Mouse (Mus musculus) heart, adult 2 months (tissue): ENCODE measurements around the gene Ppp1r15b. TPM values are rescaled to one million over a fixed set of nuclear protein-coding genes. Genes with fewer than 3 reads are reported as not detected.
A peak's percentile ranks its signal among the peaks of the same experiment; 100 is the strongest.

Experiments
- DNase-seq, 2 experiments: peaks; one replicate each; pipeline ENCODE4 v3.0.0; 2021
- H3K27ac ChIP-seq: fragments of 200-600 bp; 2 replicates; pipeline ENCODE4 v1.8.1; 2022
- H3K27me3 ChIP-seq: fragments of 200-500 bp; 2 replicates; pipeline ENCODE4 v1.6.1; 2012; ENCODE audit warnings: mild to moderate bottlenecking, low read length, inconsistent platforms, mixed read lengths; ENCODE audit not compliant: control insufficient read depth, insufficient read depth
- H3K36me3 ChIP-seq: fragments of 200-500 bp; 2 replicates; pipeline ENCODE4 v1.6.1; 2012; ENCODE audit warnings: low read length, inconsistent platforms; ENCODE audit not compliant: control insufficient read depth, insufficient read depth
- H3K4me1 ChIP-seq: fragments of 200-500 bp; 2 replicates; pipeline ENCODE4 v1.6.1; 2011; ENCODE audit warnings: low read length; ENCODE audit not compliant: control insufficient read depth, insufficient read depth
- H3K4me3 ChIP-seq: fragments of 200-600 bp; 2 replicates; pipeline ENCODE4 v1.8.1; 2022
- H3K79me2 ChIP-seq: fragments of 200-500 bp; replicated peaks from 2 replicates; pipeline ENCODE4 v1.6.1; 2012; ENCODE audit warnings: mild to moderate bottlenecking, inconsistent platforms, low read length, moderate library complexity, mixed read lengths; ENCODE audit not compliant: control insufficient read depth, insufficient read depth
- H3K9ac ChIP-seq: fragments of 200-500 bp; 2 replicates; pipeline ENCODE4 v1.6.1; 2012; ENCODE audit warnings: low read depth, mild to moderate bottlenecking, control low read depth, inconsistent platforms, low read length, mixed read lengths
- CTCF ChIP-seq: fragments of 200-600 bp; IDR thresholded peaks from 2 replicates; pipeline ENCODE4 v1.8.1; 2022; ENCODE audit warnings: antibody characterized with exemption, mild to moderate bottlenecking, moderate library complexity
- EP300 ChIP-seq: fragments of 200-500 bp; IDR thresholded peaks from 2 replicates; pipeline ENCODE4 v1.6.1; 2011; ENCODE audit warnings: low read depth, low read length, control low read depth; ENCODE audit not compliant: insufficient read depth
- POLR2A ChIP-seq: fragments of 200-500 bp; IDR thresholded peaks from 2 replicates; pipeline ENCODE4 v1.6.1; 2011; ENCODE audit warnings: mild to moderate bottlenecking, low read depth, low read length, control low read depth; ENCODE audit not compliant: insufficient read depth
- WGBS: fragments of 180-500 bp; shearing (Covaris S2); methylation state at CpG from one replicate; pipeline ENCODE4 v1.1.7; 2018; 5-methylcytosine and 5-hydroxymethylcytosine counted together
- intact Hi-C: fragments of 180-260 bp; cut with DNase I; formaldehyde crosslinking; loops from one replicate; pipeline ENCODE4 v1.15.1; 2025
- polyA plus RNA-seq: library from polyadenylated mRNA; depleted of rRNA; stranded (reverse); fragments of >200 nt; gene quantifications from 2 replicates; pipeline ENCODE4 v1.2.3, GENCODE M21; 2012
- total RNA-seq, 2 experiments: library from RNA; stranded (reverse); gene quantifications; 2 replicates each; pipeline ENCODE4 v1.2.3; 2021

The Ppp1r15b gene
- total and polyA plus RNA-seq, 3 experiments, result 8.6 to 22.8 (median 21.5) TPM

DNA sequence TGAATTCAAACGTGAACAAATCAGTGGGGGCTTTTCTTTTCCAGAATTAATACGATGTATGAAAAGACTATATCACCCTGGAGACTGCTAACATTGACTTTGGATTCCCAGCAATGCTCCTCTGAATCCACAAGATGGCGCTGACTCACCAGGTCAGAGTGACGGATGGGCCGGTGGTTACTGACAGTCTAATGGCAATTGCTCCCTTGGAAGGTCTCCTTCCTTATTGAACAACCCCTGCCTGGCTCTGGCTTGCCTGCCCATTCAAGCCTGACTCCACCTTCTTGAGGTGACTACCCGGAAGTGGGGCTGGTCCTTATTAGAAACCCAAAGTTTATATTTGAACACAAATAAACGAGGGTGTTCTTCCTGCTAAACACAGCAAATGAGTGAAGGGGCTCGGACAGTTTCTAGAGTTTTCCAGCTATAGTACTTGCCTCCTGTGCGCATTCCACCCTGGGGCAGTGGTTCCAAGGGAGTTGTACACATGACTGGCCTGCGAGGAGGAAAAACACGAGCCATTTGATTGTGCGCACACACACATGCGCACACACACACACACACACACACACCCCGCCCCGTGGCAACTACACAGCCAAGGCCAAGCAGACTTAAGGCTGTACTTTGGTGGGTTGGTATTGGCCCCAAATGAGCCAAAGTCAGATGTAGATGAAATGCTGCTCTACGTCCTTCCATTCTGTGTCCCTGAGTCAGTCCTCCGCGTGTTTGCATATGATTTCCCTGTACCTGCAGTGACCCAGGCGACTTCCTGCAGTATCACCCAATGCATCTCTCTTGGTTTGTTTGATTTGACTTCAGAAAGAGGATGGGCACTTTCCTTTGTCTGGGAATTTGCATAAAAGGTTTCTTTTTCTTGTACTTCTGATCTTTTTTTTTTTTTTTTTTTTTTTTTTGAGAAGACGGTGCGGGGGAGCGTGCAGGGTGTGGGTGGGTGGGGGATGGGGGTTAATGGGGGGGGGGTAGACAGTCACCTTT, 15.4 kb downstream of the Ppp1r15b start:
- Histone ChIP-seq H3K79me2 (no peaks in the 10 kb centered on the region), H3K36me3 (no peaks in the 10 kb centered on the region), H3K27ac (no peak overlapping the region), H3K27me3 (no peaks in the 10 kb centered on the region), H3K4me1 (no peaks in the 10 kb centered on the region), H3K4me3 (no peak overlapping the region), H3K9ac (no peak overlapping the region)
- 60% methylated on average over 22 of the region's 22 CpGs for WGBS
- intact Hi-C loops, result loop anchor here (2.0 to 10.0 kb wide), 2 partner anchors 206 to 468 kb away; partner anchors contain the start of gene Snrpe
- TF ChIP-seq POLR2A, result no peak
- TF ChIP-seq CTCF, result peak; percentile 96
- TF ChIP-seq EP300, result peak; percentile 73
- peak in 1 of 2 experiments; percentile 37 for DNase-seq

DNA sequence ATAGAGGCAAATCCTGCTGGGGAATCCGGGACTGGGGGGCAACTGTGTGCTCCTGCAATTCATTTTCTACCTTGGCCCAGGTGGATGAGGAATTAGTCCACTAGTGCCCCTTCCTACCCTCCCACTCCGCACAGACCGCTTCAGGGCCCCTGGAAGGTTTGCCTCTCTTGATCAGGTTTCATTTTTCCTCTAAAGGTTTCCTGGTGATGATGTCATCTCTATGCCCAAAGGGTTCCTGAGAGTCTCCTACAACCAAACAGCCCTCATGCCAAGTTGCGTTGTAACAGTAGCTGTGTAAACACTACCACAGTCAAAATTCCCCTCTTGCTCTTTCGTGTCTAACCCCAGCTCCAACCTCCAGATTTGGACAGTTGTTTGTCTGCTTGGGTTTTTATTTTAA, 16.4 kb downstream of the Ppp1r15b start:
- WGBS, result 75% methylated on average over 5 of the region's 5 CpGs

GRCm38 (mm10) chr1:133148122-133148521, 17.2 kb downstream of the Ppp1r15b start:
- no peaks in the 10 kb centered on the region for H3K4me1 ChIP-seq
- no peak overlapping the region for H3K4me3 ChIP-seq
- 93% methylated on average over 8 of the region's 8 CpGs for WGBS
- no peaks in the 10 kb centered on the region for H3K27me3 ChIP-seq
- no peak for DNase-seq
- no peaks in the 10 kb centered on the region for H3K79me2 ChIP-seq
- no peak overlapping the region for H3K9ac ChIP-seq
- intact Hi-C loops, result loop anchor here (10.0 kb wide), 1 partner anchor 467 kb away; the partner anchor contains the start of gene Snrpe
- H3K36me3 ChIP-seq, result no peaks in the 10 kb centered on the region
- H3K27ac ChIP-seq, result no peak overlapping the region
- TF ChIP-seq EP300 (no peak), CTCF (no peak), POLR2A (no peak)

More for the DNA sequence above, 16.4 kb downstream of the Ppp1r15b start:
- intact Hi-C loops, result loop anchor here (2.0 to 10.0 kb wide), 2 partner anchors 205 to 467 kb away; partner anchors contain the start of gene Snrpe
- H3K9ac ChIP-seq, result no peak overlapping the region
- no peaks in the 10 kb centered on the region for H3K27me3 ChIP-seq
- no peaks in the 10 kb centered on the region for H3K36me3 ChIP-seq
- no peaks in the 10 kb centered on the region for H3K4me1 ChIP-seq
- no peaks in the 10 kb centered on the region for H3K79me2 ChIP-seq
- DNase-seq, result no peak
- no peak overlapping the region for H3K4me3 ChIP-seq
- TF ChIP-seq EP300 (no peak), CTCF (no peak), POLR2A (no peak)
- no peak overlapping the region for H3K27ac ChIP-seq

- TF ChIP-seq EP300, result no peak
- TF ChIP-seq CTCF, result no peak
- TF ChIP-seq POLR2A, result no peak
- intact Hi-C loops, result no loop called here
- no peak overlapping the region for H3K27ac ChIP-seq
- no peaks in the 10 kb centered on the region for H3K79me2 ChIP-seq
- H3K4me3 ChIP-seq, result no peak overlapping the region
- H3K4me1 ChIP-seq, result no peaks in the 10 kb centered on the region
- H3K9ac ChIP-seq, result no peak overlapping the region
- H3K36me3 ChIP-seq, result no peaks in the 10 kb centered on the region
- 0 out of 2 replicates have a peak, but pooled peaks cover 1% of the 10 kb centered on the region for H3K27me3 ChIP-seq
- 85% methylated on average over 2 of the region's 2 CpGs for WGBS
- DNase-seq, result no peak
These were observed 19.6 kb downstream of the Ppp1r15b start for GRCm38 (mm10) chr1:133150556-133150955.

DNA sequence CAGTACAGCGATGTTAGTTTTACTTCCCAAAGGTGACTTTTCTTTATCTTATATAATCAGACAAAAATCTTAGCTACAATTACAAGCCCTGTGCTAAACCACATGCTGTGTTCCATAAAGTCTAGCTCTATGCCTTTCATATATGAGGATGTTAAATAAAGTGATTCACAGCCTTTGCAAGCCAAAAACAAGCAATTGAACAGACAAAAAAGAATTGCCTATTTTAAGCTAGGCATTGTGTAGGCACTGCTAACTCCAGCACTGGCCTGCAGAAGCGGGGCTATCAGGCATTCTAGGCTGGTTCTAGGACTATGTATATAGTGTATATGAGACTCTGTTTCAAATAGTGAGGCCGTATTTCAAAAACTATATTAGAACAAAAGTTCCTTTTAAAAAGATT, 21.3 kb downstream of the Ppp1r15b start:
- H3K79me2 ChIP-seq, result no peaks in the 10 kb centered on the region
- H3K27me3 ChIP-seq, result 0 out of 2 replicates have a peak, but pooled peaks cover 1% of the 10 kb centered on the region
- H3K9ac ChIP-seq, result no peak overlapping the region
- 90% methylated on average over 3 of the region's 3 CpGs for WGBS
- no peak for DNase-seq
- H3K36me3 ChIP-seq, result no peaks in the 10 kb centered on the region
- no peak overlapping the region for H3K27ac ChIP-seq
- TF ChIP-seq POLR2A (no peak), CTCF (no peak), EP300 (no peak)
- no peak overlapping the region for H3K4me3 ChIP-seq
- H3K4me1 ChIP-seq, result no peaks in the 10 kb centered on the region
- intact Hi-C loops, result no loop called here
